Mouse (Mus musculus): ENCODE measurements around the gene Lipn.

- TF ChIP-seq CTCF (IDR thresholded peaks at IDR 0.05 in 2 of 3, conservative IDR thresholded peaks at IDR 0.05 in 1 of 3; ENCODE audit: control insufficient read depth in 1 of 3, insufficient read depth in 1 of 3, low read depth in 2 of 3, low read length in 3 of 3, poor library complexity in 1 of 3, severe bottlenecking in 1 of 3) (no peak), NRF1 (IDR thresholded peaks at IDR 0.05; ENCODE audit: insufficient read depth, low read depth, low read length, poor library complexity, severe bottlenecking) (no peak), E2F4 (IDR thresholded peaks at IDR 0.05; ENCODE audit: borderline replicate concordance, low read depth, low read length) (no peak), NELFE (IDR thresholded peaks at IDR 0.05; ENCODE audit: low read depth, low read length) (no peak), EP300 (IDR thresholded peaks at IDR 0.05; ENCODE audit: low read depth in 1 of 2, low read length in 2 of 2) (no peak), POLR2A (IDR thresholded peaks at IDR 0.05; ENCODE audit: control insufficient read depth in 1 of 2, insufficient read depth in 1 of 2, low read depth in 1 of 2, low read length in 2 of 2, poor library complexity in 1 of 2) (no peak), MAFK (IDR thresholded peaks at IDR 0.05; ENCODE audit: borderline replicate concordance, low read depth, low read length) (no peak), TCF12 (IDR thresholded peaks at IDR 0.05; ENCODE audit: low read depth, low read length) (no peak), SMC3 (IDR thresholded peaks at IDR 0.05; ENCODE audit: low read depth, low read length) (no peak), GATA1 (IDR thresholded peaks at IDR 0.05; ENCODE audit: low read depth, low read length) (no peak), ZC3H11A (IDR thresholded peaks at IDR 0.05; ENCODE audit: low read depth, low read length) (no peak)
Observed at GRCm38 (mm10) chr19:34066779-34067472, at the start of gene Lipn.

Measured in MEL (cell line).